Mouse (Mus musculus) mouse embryonic stem cell (cell line): ENCODE measurements around the gene Akap2.

Experiments
- in situ Hi-C, 2 experiments: fragments of 300-500 bp; cut with MboI; formaldehyde crosslinking; loops; 1 replicate in 1 of 2; 3 replicates in 1 of 2; pipeline ENCODE4 v1.14.3; 2019 to 2020; ENCODE audit warnings: low sequenced_read_pairs in 2 of 2, low pct_unique_long_range_greater_than_20kb in 1 of 2, mixed read lengths in 1 of 2; ENCODE audit not compliant: unreplicated experiment in 1 of 2

Gene Akap2

DNA sequence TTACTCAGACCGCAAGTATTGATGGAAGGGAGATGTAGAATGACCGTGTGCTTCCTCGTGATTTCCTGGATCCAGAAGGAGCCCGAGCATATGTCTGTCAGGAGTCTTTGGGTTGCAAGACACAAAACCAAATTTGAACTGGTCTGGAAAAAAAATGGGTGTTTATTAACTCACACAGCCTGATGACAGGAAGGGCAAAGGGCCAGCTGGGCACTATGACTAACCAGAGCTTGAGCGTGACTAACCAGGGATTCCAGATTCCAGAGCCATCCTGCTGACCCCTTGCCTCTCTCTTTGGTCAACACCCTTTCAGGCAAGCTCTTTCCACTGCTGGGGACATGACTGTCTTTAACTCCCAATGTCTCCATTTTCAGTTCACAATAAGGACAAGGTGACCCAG, 18.0 kb downstream of the Akap2 start:
- in situ Hi-C loops: no loop called here

DNA sequence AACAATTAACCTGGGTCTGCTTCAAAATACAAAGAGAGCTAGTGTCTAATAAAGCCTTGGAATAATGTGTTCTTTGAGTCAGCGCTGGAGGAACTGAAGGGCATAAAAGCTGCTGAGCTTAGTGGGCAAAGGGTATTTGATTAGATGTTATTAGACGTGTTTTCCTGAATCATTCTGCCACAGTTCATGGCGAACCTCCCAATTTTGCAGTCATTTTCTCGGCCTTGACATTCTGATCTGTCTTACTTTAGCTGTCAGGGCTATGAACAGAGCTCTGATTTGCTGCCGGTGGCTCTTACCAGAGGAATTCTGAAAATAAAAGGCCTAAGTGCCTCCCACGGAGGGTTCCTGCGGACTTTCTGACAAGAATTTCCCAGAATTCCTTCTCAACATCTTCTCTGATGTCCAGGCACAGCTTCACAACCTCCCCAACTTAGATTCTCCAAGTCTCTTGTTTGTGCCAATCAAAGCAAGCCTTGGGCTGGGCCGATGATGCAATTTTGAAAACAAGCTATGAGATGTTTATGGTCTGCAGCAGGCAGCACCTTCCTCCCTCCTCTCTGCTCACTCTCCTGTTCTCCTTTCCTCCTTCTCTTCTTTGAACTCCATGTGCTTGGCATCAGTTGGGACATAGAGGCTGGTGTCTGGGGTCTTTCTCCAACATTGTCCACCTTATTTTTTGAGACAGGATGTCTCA, 21.5 kb downstream of the Akap2 start:
- in situ Hi-C loops: no loop called here

DNA sequence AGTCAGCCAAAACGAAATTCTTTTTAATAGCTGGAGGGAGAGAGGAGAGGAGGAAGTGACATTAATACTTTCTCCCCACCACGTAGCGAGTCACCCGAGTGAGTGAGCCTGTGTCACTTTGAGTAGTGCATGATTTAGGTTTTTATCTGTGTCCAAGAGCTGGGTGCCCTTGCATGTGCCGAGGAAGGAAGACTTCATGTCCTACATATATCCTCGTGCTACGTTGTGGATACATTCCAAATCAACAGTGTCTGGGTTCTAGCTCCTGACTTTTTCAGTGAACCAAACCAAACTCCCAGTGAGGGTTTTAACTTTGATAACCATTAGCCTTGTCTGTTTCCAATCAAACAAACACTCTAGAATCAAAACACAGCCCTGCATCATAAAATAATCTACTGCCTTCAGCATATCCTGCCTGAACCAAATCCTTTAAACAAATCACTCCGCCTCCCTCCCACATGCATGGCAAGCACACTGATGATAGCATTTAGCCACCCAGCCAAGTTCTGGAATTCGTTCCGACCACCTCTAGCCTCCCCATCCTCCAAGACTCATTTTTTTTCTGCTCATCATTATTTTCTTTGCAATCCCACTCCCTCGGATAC, 26.0 kb downstream of the Akap2 start:
- in situ Hi-C loops: no loop called here

DNA sequence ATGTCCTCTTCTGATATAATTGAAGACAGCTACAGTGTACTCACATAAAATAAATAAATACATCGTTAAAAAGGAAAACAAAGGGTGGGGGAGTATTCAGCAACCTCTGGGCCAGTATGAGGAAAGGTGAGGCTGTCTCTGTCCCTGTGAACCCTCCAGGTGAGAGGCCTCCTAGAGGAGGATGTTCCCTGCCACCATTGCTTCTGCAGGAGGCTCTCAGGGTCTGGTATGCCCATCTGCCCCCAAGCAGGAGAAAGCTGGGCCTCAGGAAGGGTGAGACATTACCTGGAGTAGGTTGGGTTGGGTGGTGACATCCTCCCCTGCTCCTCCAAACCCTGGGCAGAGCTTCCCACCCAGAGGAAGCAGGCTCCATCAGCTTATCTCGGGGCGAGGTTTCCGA, 33.2 kb downstream of the Akap2 start:
- in situ Hi-C loops: no loop called here

DNA sequence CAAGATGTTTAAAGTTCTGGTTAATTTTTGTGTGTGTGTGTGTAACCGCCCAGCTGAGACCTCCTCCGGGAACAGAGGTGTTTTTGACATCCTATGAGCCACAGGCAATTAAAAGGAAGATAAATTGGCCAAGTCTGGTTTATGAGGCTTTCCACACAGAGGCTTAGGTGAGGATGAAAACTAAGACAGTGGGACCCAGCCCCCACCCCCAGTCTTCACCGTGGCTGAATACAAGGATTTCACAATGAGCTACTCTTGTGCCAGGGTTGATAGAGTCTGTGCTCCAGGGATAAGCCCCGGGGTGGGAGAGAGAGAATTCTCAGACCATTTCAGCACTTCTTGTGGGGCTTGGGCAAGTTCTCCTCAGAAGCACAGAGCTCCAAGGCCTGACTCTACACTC, 33.6 kb downstream of the Akap2 start:
- in situ Hi-C loops: no loop called here

DNA sequence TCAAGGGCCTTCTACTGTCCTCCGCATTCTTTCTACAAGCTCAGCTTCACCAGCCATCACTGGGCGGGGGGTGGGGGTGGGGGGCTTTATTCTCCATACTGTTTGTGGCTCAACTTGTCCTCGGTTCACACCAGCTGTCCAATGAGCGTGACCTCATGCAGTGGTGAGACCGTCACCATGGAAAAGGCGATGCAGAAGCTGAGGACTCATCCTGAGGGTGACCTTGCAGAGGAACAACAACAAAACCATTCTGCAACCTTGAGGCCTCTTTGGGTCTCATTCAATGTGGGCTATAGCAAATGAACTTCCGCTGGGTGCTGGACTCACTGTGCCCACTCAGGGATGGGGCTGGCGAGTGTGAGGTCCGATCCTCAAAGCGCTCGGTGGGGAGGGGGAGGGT, 34.1 kb downstream of the Akap2 start:
- in situ Hi-C loops: no loop called here

DNA sequence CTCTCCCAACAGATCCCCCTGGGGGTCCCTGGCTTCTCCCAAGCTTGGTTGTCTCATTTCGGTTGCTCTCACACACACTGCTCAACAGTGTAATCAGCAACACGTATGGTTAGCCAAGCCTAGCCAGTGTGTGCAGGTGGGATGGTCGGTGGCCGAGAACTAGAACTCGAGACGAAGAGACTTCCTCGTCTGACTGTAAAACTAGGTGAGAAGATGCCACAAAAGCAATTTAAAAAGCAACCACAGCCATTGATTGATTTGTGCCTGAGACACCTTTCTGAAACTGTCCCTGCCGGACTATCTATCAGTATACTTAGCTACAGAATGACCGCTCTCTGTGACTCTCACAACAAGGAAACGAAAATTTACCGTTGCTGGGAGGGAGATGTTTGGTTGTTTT, 37.6 kb downstream of the Akap2 start:
- in situ Hi-C loops: no loop called here

DNA sequence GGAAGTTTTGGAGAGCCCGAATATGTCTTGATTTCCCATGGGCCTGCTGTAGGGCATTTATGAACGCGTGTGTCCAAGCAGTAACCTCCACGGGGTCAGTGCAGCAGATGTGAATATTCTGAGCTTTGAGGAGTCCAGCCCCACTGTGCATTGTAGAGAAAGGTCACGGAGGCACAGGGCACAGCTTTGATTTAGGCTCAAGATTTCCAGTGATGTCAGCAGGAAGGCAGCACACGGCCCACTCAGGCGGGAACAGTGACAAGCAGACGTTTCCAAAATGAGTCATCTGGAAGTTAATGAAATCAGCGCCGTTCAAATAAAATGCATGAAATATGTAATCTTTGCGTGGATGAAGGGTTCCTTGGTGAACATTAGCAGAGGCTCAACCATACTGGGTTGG, 40.5 kb downstream of the Akap2 start:
- in situ Hi-C loops: no loop called here

DNA sequence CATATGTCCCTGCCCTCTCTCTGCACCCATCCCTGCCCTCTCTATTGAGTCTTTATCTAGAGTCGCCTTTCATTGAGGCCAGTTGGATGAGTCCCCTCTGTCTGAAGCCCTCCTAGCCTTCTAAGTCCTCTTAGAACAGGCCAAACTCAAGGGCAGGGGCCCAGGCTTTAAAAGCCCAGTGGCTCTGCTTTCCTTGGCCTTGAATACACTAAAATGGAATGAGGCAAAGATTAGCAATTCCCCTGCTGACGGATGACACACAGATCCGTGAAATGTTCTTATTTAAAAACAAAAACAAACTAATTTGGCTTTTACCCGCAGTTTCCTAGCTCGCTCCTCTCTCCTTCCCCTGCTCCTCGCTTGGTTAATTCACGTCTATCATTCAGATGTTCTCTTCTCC, 45.0 kb downstream of the Akap2 start:
- in situ Hi-C loops: no loop called here

DNA sequence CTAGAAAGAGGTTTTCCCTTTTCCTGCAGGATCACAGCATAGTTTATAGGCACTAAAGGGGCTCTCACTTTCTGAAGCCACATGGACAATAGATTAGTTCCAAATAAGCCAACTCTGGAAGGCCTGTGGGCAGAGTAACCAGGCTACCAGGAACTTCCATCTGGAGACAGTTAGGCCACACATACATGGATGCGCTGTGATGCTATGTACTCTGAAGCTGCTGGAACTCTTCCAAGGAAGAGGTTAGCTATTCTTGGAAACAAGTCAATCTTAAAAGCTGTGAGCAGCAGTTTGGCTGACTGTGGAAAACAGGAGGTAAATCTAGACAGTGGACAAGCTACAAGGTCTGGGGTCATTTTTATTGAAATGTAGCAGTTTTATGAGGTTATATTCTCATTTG, 46.9 kb downstream of the Akap2 start:
- in situ Hi-C loops: no loop called here

DNA sequence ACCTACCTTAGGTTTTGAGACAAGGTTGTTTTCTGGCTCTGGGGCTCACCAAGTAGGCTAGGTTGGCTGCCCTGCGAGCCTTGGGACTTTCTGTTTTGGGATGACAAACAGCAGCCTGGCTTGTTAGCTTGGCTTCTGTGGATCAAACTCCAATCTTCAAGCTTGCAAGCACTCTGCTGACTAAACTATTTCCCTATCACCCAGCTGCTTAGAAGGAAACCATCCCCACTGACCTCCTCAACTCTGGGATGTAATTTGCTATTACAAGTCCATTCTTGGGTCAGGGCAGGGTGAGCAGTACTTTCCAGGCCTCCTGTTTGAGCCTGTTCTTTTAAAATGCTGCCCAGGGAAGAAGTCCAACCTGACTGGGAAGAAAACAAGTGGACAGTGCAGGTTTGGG, 47.5 kb downstream of the Akap2 start:
- in situ Hi-C loops: no loop called here

DNA sequence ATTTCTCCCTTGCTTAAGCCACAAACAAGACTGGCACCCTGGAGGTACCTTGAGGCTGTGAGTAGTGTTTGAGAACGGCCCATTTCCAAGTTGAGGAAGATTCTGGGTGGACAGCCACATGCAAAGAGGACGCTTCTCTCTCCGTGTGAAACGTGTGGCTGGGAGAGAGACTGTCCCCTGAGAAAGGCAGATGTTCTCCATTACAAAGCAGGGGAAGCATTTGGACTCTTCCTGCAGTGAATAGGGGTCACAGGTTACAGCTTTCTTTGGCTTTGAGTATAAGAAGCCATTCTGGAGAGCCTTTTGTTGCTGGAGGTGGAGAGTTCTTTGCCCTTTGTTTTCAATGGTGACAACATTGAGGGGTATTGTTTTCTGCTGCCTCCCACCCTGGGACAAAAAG, 48.3 kb downstream of the Akap2 start:
- in situ Hi-C loops: no loop called here

DNA sequence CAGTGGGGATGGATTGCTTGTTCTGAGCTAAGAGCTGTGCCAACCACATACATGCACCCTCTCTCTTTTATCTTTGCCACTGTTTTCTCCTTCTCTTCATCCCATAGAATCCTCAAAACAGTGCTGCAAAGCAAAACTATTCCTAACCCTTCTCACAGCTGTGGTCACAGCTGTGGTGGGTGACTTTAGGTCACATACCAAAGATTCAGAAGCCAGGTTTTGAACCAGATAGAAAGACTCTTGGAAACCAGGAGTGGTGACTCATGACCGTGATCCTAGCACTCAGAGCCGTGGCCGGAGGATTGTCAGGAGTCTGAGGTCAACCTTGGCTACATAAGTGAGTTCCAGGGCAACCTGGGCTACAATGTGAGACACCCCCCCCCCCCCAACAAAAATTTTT, 51.5 kb downstream of the Akap2 start:
- in situ Hi-C loops: no loop called here

DNA sequence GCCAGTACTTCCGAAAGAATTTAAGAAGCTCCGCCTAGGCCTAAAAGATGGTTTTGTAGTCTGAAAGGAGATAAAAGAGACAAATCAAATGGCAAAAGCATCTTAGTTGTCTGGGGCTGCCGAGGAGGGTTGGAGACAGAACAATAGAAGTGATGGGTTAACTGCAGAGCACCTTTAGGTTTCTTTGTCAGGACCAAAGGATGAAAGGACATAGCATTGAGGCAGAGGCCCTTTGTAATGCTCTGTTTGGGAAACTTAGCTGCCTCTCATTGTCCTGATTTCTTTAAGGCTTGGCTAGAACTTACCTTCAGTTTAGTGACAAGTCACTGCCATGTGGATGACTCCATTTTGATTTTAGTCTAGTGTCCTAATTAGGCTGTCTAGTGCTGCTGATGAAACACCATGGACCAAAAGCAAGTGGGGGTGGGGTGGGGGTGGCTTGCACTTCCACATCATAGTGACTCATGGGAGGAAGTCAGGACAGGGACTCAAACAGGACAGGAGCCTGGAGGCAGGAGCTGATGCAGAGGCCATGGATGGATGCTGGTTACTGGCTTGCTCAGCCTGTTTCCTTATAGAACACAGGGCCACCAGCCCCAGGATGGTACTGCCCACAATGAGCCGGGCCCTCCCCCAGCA, 52.8 kb downstream of the Akap2 start:
- in situ Hi-C loops: no loop called here

DNA sequence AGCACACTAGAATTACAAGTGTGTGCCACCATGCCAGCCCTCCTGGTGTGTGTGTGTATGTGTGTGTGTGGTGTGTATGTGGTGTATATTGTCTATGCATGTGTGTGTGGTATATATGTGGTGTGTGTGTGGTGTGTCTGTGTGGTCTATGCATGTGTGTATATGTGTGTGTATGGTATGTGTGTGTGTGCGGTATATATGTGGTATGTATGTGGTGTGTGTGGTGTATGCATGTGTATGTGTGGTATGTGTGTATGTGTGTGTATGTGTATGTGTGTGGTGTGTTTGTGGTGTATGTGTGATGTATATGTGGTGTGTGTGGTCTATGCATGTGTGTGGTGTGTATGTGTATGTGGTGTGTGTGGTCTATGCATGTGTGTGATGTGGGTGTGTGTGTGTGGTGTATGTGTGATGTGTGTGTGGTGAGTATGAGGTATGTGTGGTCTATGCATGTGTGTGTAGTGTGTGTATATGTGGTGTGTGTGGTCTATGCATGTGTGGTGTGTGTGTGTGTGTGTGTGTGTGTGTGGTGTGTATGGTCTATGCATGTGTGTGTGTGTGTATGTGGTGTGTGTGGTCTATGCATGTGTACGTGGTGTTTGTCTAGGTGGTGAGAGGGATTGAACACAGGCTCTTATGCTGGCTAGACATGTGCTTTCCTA, 54.2 kb downstream of the Akap2 start:
- in situ Hi-C loops: no loop called here

DNA sequence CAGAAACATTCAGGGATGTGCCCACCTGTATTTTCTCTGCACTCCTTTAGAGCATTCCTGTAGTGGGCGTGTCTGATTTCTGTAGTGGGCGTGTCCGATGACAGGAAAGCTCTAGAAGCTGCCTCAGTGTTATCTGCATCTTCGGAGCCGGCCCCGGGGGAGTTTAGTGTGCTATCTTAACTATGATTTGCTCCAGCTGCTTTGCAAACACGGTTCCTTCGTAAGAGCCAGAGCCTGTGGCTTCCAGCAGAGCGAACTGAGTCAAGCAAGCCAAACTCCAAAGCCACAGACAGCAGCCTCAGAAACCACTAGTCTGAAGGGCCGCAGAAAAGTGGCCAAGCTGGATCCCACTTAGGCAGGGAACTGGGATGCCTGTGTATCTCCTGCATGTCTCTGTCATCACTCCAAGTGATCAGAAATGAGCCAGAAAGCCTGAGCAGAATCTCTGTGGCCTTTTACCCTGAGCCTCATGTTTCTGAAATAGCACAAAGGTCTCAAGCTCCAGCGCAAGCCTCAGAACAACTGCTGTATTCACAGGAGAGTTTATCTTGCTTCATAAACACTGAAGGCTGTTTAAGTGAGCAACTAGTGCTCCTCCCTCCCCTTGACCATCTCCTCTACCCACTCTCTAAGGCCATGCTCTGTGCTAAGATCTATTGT, 55.5 kb downstream of the Akap2 start:
- in situ Hi-C loops: no loop called here

DNA sequence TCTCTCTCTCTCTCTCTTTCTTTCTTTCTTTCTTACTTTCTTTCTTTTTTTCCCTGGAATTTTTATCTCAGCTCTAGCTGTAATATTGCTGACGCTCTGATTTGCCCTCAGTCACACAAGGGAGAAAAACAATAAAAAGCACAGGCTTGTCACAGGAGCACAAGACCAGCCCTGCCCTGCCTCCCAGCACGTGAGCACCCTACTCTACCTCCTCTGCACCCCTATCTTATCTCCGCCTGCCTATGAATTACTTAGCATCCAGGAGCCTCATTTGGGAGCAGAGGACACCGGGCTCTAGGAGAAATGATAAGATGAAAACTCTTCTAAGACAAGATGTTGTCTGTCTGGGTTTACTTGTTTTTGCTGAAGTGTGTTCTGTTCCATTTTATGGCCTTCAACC, 57.1 kb downstream of the Akap2 start:
- in situ Hi-C loops: no loop called here

DNA sequence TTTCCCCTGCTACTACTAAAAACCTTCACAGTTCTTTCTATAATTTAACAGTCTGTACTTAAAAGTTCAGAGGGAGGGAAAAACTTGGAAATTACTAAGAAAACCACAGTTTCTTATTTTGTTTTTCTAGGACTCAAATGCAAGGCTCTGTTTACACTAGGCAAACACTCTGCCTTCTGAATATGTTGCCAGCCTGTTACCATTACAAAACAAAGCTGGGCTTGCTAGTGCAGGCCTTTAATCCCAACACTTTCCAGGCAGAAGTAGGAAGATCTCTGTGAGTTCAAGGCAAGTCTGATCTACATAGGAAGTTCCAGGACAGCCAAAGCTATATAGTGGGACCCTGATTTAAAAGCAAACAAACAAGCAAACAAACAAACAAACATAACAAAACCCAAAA, 58.1 kb downstream of the Akap2 start:
- in situ Hi-C loops: no loop called here

DNA sequence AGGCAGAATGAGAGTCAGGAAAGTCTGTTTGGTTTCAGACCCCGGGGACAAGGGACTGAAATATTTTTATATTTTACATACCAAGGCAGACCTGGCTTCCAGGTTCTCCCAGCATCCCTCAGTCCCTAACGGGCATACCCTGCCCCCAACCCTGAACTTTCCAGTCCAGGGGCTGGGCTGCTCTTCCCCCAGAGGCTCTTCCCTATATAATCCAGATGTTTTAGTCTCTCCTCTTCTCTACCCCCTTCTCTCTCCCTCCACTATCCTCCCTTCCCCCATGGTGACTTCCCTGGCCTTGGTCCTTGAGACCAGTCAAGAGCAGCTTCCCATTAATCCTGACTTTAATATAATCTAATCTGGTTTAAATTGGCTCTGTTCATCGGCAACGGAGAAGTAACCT, 62.9 kb downstream of the Akap2 start:
- in situ Hi-C loops: loop anchor here in 1 of 2 experiments (5.0 kb wide), 1 partner anchor 108 kb away; no protein-coding TSS in a partner anchor
